Mouse (Mus musculus): ENCODE results near the gene Nrxn2.

DNA sequence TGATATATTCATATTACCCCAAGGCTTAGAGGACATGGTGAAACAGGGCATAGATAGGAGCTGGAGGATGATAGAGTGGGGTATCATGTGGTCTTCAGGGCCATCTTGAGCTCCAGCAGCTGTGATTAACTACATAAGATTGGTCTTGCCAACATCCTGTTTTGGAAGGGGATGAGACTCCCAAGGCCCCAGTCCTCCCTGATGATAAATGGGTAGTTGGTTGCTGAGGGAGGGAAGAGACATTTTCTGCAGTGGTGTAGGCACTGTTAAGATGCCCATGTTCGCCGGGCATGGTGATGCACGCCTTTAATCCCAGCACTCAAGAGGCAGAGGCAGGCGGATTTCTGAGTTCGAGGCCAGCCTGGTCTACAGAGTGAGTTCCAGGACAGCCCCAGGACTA lies 37.3 kb upstream of the Nrxn2 start:
- TF ChIP-seq CTCF (IDR thresholded peaks at IDR 0.05; ENCODE audit: extremely low read depth, insufficient read depth, insufficient read length, insufficient replicate concordance), result no peak
- no peak for TF ChIP-seq POLR2A (IDR thresholded peaks at IDR 0.05; ENCODE audit: low read depth, low read length)
